In the genomic region with DNA sequence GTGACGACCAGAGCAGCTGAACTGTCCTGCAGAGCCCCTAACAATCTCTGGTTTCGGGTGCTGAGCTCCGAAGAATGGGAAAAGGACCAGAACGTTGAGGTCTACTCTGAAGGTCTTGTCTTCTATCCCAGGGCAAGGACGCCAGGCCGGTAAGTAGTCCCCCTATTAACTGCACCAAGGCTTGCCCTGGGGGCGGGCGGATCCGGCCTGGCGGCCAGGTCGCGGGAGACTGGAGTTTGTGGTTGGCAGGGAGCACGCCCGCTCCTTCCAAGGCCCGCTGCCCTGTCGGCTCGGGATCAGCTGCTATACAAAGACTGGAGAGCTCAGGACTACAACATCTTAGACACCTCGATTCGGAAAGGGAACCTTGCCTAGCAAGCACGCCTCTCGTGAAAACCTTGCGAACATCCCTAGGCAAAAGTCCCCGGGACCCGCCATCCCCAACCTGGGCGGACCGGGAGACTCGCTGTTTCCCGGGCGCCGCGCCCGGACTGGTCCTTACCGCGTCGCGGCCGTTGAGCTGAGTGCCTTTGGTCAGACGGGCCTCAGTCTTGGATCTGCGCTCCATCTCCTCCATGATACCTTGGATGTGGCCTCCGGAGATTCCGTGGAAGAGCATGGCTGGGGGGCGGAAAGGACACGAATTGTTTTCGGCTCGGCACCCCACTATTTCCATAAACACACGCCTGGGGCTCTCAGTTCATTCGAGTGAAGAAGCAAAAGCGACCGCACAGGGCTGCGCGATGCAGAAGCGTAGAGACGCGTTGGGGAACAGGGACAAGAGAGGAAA, we compare ENCODE assay signal across 8 mouse cellular contexts. TPM values are rescaled to one million over a fixed set of nuclear protein-coding genes. Genes with fewer than 3 reads are reported as not detected.
DNase-seq lines count a peak whose midpoint lies in the region; ATAC-seq and TF ChIP-seq lines count a peak whose summit lies in the region.

No protein-coding gene starts in this region.

- H3K27ac ChIP-seq in lung, embryonic 15.5 days: no peak overlapping the region
- no peak overlapping the region for H3K27ac ChIP-seq in bone marrow macrophage, adult 2 months (ENCODE audit: insufficient read depth, low read depth, low read length)
- H3K27ac ChIP-seq in forebrain, postnatal 0 days (ENCODE audit: low read depth, low read length): peak overlapping the region; percentile 41
- H3K27ac ChIP-seq in kidney, embryonic 16.5 days (ENCODE audit: low read length): no peak overlapping the region

- peaks cover 100% of the 10 kb centered on the region for H3K27me3 ChIP-seq in lung, embryonic 15.5 days
- H3K27me3 ChIP-seq in forebrain, postnatal 0 days (ENCODE audit: insufficient read depth, low read length): peaks cover 53% of the 10 kb centered on the region
- peaks cover 88% of the 10 kb centered on the region for H3K27me3 ChIP-seq in kidney, embryonic 16.5 days (ENCODE audit: insufficient read depth, low read length)

- TF ChIP-seq CTCF in bone marrow macrophage, adult 2 months (IDR thresholded peaks at IDR 0.05; ENCODE audit: low read depth, low read length): no peak
- no peak for TF ChIP-seq CTCF in forebrain, postnatal 0 days (IDR thresholded peaks at IDR 0.05; ENCODE audit: low read depth)

- no peaks in the 10 kb centered on the region for H3K9me3 ChIP-seq in lung, embryonic 15.5 days
- no peaks in the 10 kb centered on the region for H3K9me3 ChIP-seq in forebrain, postnatal 0 days (ENCODE audit: low read length)
- H3K9me3 ChIP-seq in kidney, embryonic 16.5 days (ENCODE audit: low read length): no peaks in the 10 kb centered on the region

- no peak for TF ChIP-seq POLR2A in bone marrow macrophage, adult 2 months (IDR thresholded peaks at IDR 0.05; ENCODE audit: borderline replicate concordance, low read depth, low read length)

- peak overlapping the region; percentile 35 for H3K4me3 ChIP-seq in lung, embryonic 15.5 days
- peak overlapping the region; percentile 49 for H3K4me3 ChIP-seq in bone marrow macrophage, adult 2 months (ENCODE audit: insufficient read depth, low read length)
- peak overlapping the region; percentile 34 for H3K4me3 ChIP-seq in forebrain, postnatal 0 days (ENCODE audit: low read depth, low read length)
- peak overlapping the region; percentile 41 for H3K4me3 ChIP-seq in kidney, embryonic 16.5 days (ENCODE audit: low read length)

- no peaks in the 10 kb centered on the region for H3K36me3 ChIP-seq in lung, embryonic 15.5 days
- H3K36me3 ChIP-seq in forebrain, postnatal 0 days (ENCODE audit: insufficient read depth): no peaks in the 10 kb centered on the region
- H3K36me3 ChIP-seq in kidney, embryonic 16.5 days (ENCODE audit: insufficient read depth, low read length): no peaks in the 10 kb centered on the region

- no peak overlapping the region for H3K9ac ChIP-seq in lung, embryonic 15.5 days
- H3K9ac ChIP-seq in forebrain, postnatal 0 days: peak overlapping the region; percentile 46
- H3K9ac ChIP-seq in kidney, embryonic 16.5 days (replicated peaks; ENCODE audit: low read length): no peak overlapping the region

- peak; percentile 55; the same call in 1 of the 2 replicates for ATAC-seq in lung, embryonic 15.5 days (ENCODE audit: borderline replicate concordance, extremely low read depth, low FRiP score, low TSS enrichment)
- peak; percentile 46 for ATAC-seq in forebrain, postnatal 0 days
- peak; percentile 40; the same call in 1 of the 2 replicates for ATAC-seq in kidney, embryonic 16.5 days (ENCODE audit: low FRiP score, low TSS enrichment)

- 1% methylated on average over 54 of the region's 54 CpGs for WGBS in lung, embryonic 15.5 days
- WGBS in forebrain, postnatal 0 days: 2% methylated on average over 54 of the region's 54 CpGs
- WGBS in kidney, embryonic 16.5 days: under 1% methylated on average over 53 of the region's 54 CpGs

- H3K4me2 ChIP-seq in lung, embryonic 15.5 days: peak overlapping the region; percentile 62
- H3K4me2 ChIP-seq in forebrain, postnatal 0 days (ENCODE audit: low read depth): peak overlapping the region; percentile 50
- H3K4me2 ChIP-seq in kidney, embryonic 16.5 days (replicated peaks; ENCODE audit: low read depth, low read length): peak overlapping the region; percentile 53

- peaks cover 20% of the 10 kb centered on the region for H3K4me1 ChIP-seq in lung, embryonic 15.5 days
- peaks cover 2% of the 10 kb centered on the region; the same call in 1 of the 2 replicates for H3K4me1 ChIP-seq in bone marrow macrophage, adult 2 months (ENCODE audit: control insufficient read depth, insufficient read depth, low read length)
- peaks cover 4% of the 10 kb centered on the region for H3K4me1 ChIP-seq in forebrain, postnatal 0 days (ENCODE audit: insufficient read depth)
- peaks cover 19% of the 10 kb centered on the region for H3K4me1 ChIP-seq in kidney, embryonic 16.5 days (ENCODE audit: insufficient read depth, low read length)

- DNase-seq in lung, postnatal 25 days (ENCODE audit: low spot score): no peak
- peak; percentile 79 for DNase-seq in forebrain, postnatal 0 days
- peak; percentile 88 for DNase-seq in neural tube, embryonic 10.5 days (ENCODE audit: extremely low spot score, low spot score)
- no peak for DNase-seq in frontal cortex, postnatal 14 days (ENCODE audit: low spot score in 2 of 2)
- DNase-seq in right cerebral cortex, postnatal 14 days: no peak

RNA-seq across cellular contexts. Expression of a gene that starts 6.9 kb away (rescaled TPM):
- polyA plus RNA-seq in lung, embryonic 15.5 days (2015; fragmentation: Nextera tagmentation; extraction: Ambion mirVana): not detected in 2 replicates
- not detected in 2 replicates for polyA plus RNA-seq in bone marrow macrophage, adult 2 months (2012; ENCODE audit: insufficient read depth, insufficient read length, missing spikeins)
- 19.1 and 30.9 TPM in 2 replicates for total RNA-seq in forebrain, postnatal 0 days (2014; rRNA removed)
- 6.4 and 26.8 TPM in 2 replicates for polyA plus RNA-seq in forebrain, postnatal 0 days (2015; fragmentation: Nextera tagmentation; extraction: Ambion mirVana)
- polyA plus RNA-seq in kidney, embryonic 16.5 days (2015; fragmentation: Nextera tagmentation; extraction: Ambion mirVana): 0.18 and 0.32 TPM in 2 replicates

RNA-seq across cellular contexts. Expression of a gene that starts 15.2 kb away (rescaled TPM):
- polyA plus RNA-seq in lung, embryonic 15.5 days (2015; fragmentation: Nextera tagmentation; extraction: Ambion mirVana): 46.1 and 48.9 TPM in 2 replicates
- polyA plus RNA-seq in bone marrow macrophage, adult 2 months (2012; ENCODE audit: insufficient read depth, insufficient read length, missing spikeins): 16.0 and 17.4 TPM in 2 replicates
- total RNA-seq in forebrain, postnatal 0 days (2014; rRNA removed): 33.0 and 37.4 TPM in 2 replicates
- polyA plus RNA-seq in forebrain, postnatal 0 days (2015; fragmentation: Nextera tagmentation; extraction: Ambion mirVana): 41.9 and 45.8 TPM in 2 replicates
- polyA plus RNA-seq in kidney, embryonic 16.5 days (2015; fragmentation: Nextera tagmentation; extraction: Ambion mirVana): 38.7 and 39.0 TPM in 2 replicates

Comparison
In these comparisons a context has a peak if more than half of its experiments do, and no peak if none do; other contexts are left out.
1. DNase-seq: peak in forebrain, postnatal 0 days (single experiment) and neural tube, embryonic 10.5 days (single experiment); none in lung, postnatal 25 days (single experiment), frontal cortex, postnatal 14 days (0 of 2) and right cerebral cortex, postnatal 14 days (single experiment).
2. Peak in every context shown above with its lines, with median percentiles within 50 percentile points of each other: ATAC-seq, H3K4me2 ChIP-seq and H3K4me3 ChIP-seq.